Mouse (Mus musculus): Measurements from ENCODE around the gene Cyp8b1.

Cyp8b1 gene

DNA sequence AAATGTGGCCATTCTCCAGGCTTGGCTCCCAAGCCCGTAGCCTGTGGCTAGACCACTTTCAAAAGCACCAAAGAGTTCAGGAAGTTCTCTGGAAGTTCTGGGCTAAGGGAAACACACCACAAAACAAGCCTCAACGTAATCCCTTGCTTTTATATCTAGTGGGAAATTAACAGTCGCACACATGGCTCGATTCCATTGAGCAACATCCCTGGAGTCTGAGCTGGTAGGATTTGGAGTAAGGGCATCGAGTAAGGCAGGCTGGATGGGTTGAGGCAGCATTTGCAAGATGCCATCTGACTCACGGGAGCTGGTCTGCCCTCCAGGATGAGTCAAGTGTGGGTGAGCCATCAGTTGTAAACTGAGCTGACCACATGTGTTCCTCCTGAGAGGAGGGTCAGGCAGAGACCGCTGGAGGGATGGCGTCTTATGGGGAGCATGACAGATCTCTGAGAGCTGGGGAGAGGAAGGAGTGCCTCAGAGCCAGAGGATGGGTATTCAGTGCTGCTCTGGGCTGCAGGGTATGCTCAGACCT, 1.8 kb downstream of the Cyp8b1 start:
- no peak for DNase-seq

DNA sequence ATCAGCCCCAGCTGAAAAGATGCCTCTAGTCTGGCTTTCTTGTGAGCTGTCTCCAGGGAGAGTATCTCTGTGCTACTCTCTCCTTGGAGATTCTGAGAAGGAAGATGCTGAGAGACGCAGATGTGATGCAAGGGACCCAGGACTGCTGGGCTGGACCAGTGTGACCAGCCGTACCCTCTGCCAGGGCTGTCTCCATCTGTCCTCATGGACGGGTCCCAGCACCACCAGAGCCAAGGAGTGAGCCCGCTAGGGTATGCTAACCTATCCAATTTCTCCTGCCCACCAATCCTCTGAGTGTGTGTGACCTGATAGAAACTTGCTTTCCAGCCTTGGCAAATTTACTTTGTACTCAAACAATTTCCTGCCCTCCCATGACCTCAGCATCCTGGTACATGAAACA, 3.3 kb downstream of the Cyp8b1 start:
- DNase-seq: no peak

DNA sequence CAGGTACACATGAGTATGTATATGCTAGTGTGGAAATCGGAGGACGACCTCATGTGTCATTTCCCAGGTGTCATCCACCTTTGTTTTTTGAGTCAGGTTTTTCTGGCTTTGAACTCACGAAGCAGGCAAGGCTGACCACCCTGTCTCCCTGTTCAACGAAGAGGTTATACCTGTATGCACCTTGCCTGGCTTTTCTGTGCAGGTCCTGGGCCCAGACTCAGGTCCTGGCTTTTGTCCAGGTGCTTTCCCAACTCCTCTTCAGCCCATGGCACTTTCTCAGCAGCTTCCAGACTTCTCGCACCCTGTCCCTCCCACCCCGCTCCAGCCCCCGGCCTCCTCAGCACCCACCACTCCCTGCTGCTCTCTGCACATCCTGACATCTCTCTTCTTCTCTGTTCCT, 4.9 kb downstream of the Cyp8b1 start:
- no peak for DNase-seq

DNA sequence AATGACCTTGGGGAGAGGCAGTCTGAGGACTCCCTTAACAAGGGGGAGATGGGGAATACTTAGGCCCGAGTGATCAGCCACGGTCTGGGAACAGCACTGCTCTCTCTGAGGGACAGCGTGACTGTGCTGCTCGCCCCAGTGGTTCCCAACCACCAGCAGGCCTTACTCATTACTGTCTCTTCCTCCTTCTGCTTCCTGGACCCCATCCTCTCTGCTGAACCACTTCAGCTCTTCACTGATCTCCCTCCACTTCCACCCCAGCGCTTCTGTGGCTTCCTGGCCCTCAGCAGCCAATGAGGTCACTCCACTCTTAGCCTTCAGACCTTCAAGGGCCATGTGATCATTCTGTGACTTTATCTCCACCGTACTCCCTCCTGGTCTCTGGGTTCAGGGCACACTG, 6.5 kb downstream of the Cyp8b1 start:
- DNase-seq: no peak

DNA sequence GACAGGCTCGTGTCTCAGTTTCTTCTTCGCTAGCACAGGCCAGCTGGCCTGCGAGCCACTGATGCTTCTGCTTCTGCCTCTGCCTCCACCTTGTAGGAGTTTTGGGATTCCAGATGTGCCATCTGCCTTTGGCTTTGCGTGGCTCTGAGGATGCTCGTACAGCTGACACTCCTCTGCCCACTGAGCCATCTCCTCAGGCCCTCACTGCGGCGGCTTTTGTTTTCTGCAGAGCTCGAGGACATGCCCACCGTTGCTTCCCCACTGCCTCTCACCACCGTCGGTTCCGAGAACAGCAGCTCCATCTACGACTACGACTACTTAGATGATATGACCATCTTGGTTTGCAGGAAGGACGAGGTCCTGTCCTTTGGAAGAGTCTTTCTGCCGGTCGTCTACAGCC, 7.8 kb downstream of the Cyp8b1 start:
- DNase-seq: peak; percentile 2

DNA sequence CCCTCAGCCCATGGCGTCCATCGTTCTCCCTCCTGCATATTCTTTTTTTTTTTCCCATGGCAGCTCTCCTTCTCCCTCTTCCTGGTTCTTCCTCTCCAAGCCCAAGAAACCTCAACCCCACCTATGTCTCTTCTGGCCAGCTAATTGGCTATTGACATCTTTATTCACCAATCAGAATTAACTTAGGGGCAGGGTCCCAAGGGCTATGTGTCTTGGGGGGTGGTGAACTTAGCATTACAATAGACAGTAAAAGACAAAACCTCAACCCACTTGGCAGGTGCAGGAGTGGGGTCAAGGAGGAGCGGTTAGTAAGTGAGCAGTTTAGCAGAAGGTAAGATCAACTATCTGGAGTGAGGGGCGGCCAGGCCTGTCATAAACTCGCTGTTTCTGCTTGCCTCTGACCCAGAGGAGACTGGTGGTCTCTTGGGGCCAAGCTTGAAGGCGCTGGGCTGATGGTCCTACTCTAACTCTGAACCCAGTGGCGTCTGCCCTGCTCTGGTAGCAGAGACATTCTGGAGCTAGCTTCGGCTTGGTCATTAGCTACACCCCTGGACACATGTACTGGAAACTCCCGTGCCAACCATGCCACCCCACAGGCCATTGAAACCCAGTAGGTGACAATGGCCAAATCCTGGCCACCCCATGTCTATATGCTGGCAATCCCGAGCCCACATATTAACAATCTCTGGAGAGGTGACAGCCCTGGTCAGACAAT, 8.6 kb downstream of the Cyp8b1 start:
- peak; percentile 1 for DNase-seq

DNA sequence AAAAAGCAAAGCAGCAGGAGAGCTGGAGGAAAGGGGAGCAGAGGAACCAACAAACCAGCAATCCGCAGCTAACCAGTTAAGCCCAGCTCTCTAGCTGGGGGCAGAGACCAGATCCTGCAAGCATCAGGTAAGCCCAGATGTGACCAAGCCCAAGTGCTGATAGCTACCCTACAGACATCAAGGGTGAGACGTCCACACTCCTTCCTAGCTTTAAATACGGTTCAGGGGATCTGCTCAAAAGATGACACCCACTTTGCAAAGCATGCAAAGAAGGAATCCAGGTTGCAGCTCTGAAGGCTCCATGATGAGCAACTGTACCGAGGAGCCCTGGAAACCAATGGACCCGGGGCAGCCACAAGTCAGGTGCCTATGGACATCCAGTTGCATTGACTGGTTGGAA, 9.6 kb downstream of the Cyp8b1 start:
- peak; percentile 2 for DNase-seq

DNA sequence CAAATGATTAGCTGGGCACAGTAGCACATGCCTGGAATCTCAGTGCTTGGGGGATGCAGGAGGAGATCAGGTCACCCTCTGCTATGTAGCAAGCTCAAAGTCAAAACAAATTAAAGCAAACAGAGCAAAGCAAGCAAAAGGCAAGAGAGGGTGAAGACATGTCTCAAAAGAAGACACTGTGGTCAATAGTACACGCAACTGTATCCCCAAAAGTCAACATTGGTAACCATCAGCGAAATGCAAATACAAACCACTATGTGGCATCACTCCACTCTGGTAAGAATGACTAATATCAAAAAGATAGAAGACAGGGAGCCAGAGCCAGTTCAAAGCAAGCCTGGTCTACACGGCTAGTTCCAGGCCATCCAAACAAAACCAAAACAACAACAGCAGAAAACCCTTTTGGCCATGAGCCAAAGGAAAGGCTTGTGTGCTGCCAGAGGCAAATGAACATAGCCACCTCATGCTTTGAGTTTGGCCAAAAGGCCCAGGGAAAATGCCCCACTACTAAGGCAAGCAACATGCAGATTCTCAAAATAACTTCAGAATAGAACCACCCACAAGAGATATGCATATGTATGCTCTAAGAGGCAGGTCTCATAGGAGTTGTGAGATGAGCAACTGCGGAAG, 10.4 kb downstream of the Cyp8b1 start:
- peak; percentile 4 for DNase-seq

DNA sequence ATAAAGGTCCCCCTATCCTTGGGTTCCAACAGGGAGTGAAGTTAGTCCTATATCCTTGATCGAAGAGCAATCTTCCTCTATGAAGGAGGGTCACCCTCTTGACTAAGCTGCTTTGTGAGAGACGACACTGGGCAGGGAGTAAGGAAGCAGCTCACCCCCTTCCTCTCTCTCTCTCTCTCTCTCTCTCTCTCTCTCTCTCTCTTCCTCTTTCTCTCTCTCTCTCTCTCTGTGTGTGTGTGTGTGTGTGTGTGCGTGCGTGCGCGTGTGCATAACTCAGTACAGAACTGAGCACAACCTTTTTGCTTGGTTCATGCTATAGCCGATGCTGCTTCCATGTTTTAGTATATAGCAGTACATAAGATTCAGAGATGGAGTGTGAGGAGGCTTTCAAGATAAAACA, 11.2 kb downstream of the Cyp8b1 start:
- DNase-seq: no peak

GRCm38 (mm10) chr9:121904319-121904718, 11.8 kb downstream of the Cyp8b1 start:
- no peak for DNase-seq

DNA sequence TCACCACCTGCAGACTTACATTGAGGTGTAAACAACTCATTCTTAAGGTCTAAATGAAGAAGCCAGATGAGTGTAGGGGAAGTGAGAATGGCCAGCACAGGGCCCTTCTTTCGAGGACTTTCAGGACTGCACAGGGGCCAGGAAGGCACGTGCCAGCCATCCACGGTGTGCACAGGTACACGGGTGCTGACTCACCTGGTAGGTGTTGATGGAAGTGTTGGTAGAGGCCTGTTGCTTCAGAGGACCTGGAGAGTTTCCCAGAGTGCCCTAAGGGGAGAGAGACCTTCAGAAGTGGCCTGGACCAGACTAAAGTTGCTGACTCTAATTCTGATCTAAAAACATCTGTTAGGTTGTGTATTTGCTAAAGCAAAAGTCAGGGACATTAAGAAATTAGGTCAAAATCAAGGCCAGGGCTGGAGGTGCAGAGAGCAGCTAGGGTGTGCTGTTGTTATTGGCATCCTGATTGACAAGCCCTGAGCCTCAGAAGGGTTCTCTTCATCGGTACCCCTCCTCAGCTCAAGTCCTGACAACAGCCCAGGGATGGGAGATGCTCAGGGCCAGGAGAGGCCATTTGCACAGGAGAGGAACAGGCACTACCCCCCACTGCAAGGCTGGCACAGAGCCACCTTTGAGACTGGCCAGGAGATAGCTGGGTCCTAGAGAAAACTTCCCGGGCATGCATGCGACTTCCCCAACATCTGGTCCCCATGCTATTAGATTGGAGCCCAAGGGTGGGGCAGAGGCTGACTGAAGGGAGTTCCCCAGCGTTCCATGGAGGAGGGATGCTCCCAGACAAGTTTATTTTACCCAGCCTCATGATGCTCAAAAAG, 12.4 kb downstream of the Cyp8b1 start:
- peak; percentile 7 for DNase-seq

- peak; percentile 2 for DNase-seq
These were observed 14.1 kb downstream of the Cyp8b1 start for GRCm38 (mm10) chr9:121901710-121902700.

DNA sequence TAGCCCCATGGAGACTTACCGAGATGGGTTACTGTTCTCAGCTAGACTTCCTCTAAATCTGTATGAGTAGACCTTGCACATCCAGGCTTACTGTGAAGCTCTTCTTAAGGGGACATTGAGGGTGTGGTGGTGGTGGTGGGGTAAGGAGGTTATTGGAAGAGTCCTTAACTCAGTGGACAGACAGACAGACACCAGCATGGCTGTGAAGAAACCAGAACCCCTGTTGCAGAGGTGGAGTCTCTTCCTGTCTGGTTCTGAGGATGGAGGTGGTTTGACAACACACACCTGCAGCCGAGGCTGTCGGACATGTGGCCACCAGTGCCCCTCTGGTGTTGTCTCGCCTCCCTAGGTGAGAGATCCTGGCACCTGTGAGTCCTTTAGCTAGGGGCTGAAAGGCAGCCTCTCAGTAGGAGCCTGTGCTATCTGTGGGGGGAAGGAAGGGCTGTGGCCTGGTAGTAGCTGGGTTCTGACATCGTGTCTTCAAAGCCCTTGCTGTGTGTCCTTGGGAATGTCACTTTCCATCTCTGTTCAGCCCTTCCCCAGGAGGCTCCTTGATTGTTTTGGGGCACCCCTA, 15.7 kb downstream of the Cyp8b1 start:
- peak; percentile 2 for DNase-seq

GRCm38 (mm10) chr9:121899306-121899705, 16.8 kb downstream of the Cyp8b1 start:
- no peak for DNase-seq

GRCm38 (mm10) chr9:121898245-121898644, 17.9 kb downstream of the Cyp8b1 start, which contains the start of gene Ackr2:
Ackr2 (plus strand) TSS chr9:121898355.
- peak; percentile 46 for DNase-seq

DNA sequence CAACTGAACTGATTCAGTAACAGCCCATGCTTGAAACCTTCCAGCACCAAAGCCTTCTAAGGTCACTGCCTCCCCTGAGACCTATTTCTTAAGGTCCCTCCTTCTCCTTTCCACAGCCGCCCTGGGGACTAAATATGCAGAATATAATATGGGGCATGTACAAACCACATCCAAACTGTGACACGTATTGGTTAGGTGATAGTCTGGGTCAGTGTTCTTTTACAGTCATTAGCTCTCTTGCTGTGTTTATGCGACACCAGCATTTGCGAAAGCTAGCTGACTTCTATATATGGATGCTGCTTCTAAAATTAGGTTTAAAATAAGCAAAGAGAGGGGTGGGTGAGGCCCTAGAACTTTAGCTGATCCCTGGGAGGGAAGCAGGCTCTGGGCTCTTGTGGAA, 19.3 kb downstream of the Cyp8b1 start:
- DNase-seq: peak; percentile 5

GRCm38 (mm10) chr9:121895392-121895993, 20.6 kb downstream of the Cyp8b1 start:
- peak; percentile 63 for DNase-seq

GRCm38 (mm10) chr9:121894447-121894846, 21.7 kb downstream of the Cyp8b1 start:
- DNase-seq: no peak

DNA sequence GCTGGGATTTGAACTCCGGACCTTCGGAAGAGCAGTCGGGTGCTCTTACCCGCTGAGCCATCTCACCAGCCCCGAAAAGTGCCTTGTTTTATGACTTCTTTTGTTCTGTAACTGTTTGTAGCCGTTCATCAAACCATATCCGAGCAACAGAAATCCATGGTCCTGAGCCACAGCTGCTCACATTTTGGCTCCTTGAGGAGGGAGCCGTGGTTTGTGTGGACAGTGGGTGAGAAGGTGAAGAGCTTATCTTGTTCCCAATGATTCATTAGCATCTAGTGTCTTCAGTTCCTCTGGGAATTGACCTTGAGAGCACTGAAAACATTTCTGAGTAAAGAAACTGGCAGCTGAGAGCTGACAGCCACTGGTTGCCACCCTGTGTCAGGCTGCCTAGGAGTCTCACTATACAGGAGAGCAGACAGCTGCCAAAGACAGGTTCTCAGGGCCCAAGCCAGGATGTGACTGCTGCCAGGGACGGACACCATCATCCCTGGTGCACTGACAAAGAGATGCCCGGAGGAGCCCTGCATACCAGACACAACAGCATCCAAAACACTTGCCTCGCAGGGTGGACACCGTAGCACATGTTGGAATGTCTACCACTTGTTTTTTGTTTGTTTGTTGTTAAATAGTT, 23.9 kb downstream of the Cyp8b1 start:
- no peak for DNase-seq

GRCm38 (mm10) chr9:121891301-121891700, 24.8 kb downstream of the Cyp8b1 start:
- no peak for DNase-seq

GRCm38 (mm10) chr9:121890441-121890941, 25.6 kb downstream of the Cyp8b1 start:
- DNase-seq: peak; percentile 83
